Mouse (Mus musculus) urinary bladder, postnatal 10 days (tissue): ENCODE data around the gene Themis3.

Source experiments
- DNase-seq: peaks from one replicate; pipeline ENCODE4 v3.0.0; 2022; ENCODE audit warnings: low spot score

The Themis3 gene

GRCm38 (mm10) chr17:66594435-66594834, at the start of gene Themis3:
Gene Themis3, minus strand, starts transcription at chr17:66594621.
- DNase-seq = no peak

DNA sequence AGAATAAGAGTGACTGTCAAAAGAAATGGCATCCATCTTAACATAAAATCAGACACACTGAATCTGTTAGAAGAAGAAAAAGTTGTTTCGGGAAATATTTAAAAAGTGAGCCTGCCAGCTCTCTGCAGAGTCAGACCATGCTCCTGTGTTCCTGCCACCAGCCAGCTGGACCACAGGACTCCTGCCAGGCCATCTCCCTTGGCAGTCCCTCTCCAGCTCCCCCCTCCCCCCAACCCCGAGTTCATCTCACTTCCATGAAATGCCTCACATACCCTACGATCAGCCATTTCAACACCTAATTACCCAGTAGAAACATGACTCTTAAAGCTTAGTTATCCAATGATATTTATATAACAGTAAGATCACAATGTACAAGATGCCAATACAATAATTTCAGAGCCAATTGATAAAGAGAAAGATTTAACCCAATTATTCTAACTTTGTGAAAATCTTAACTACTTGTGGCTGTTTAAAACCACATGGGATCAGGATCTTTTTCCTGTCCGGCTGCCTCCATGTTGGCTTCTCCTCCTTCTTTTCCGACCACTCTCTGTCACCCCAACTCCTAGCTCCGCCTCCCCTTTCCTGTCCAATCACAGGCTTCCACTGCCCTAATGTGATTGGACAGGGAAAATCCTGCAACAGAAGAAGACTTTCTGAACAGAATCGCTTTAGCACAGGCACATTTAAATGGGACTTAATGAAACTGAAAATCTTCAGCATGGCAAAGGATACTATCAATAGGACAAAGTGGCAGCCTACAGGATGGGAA, 43.7 kb upstream of the Themis3 start:
- DNase-seq = no peak

DNA sequence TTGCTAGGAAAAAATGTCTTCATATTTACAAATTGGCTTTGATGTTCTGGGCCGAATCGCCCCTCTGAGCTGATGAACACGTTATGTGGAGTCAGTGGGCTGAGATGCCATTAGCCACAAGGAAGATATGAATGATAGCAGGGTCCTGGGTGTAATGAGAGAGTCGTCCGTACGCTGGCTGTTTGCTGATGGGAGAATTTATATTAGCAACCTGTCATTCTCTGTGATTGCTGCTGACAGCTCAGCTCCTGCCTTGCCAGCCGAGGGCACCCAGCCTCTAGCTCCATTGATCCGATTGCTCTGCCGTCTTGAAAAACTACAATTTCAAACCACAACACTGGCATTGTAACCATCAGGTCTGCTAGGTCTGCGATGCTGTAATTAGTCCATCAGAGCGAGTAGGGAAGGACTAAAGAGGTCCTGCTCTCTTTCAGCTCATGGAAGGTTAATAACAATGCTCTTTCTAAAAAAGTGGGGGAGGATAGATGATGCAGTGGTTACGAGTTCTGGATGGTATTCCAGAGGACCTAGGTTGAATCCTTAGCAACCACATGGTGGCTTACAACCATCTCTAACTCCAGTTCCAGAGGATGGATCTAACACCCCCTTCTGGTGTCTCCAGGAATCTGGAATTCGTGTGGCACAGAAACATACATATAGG, 25.7 kb upstream of the Themis3 start:
- no peak for DNase-seq

DNA sequence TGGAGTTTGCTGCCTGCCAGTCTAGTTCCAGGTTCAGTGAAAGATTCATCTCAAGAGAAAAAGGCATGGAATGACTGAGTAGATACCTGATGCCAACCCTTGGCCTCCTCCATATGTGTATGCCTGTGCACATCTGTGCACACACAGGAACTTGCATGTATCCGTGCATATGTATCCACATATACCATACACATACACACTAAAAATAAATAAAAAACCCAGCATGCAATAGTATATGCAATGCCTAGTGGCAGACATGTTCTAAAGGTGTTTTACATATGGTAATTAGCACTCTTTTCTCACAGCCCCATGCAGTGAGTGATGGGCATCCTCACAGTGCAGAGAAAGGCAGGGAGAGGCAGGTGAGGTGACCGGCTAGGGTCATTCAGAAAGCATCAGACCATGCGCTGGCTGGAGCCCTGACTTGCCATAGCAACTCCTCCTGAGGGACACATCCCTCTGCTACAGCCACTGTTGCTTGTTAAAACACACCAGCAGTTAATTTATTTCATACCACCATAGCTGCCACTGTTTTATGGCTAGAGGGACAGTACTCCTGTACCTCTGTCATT, 24.9 kb upstream of the Themis3 start:
- no peak for DNase-seq

DNA sequence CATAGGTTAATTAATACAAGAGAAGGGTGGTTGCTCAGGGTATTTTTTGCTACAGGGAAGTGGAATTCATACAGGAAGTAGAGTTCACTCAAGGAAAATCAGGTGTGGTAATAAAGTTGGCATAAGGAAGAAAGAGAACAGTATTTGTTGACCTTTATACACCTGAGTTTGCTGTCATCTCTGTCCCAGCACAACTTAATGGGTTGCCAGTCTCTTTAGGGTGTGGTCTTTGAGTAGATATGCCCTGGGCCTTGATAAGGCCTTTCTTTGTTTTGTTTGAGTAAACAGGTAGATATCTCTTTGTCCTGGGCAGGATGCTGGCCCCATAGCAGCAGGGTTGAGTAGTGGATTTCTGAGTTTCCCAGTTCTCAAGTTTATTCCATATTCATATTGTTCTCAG, 15.6 kb upstream of the Themis3 start:
- no peak for DNase-seq

GRCm38 (mm10) chr17:66604931-66605330, 10.5 kb upstream of the Themis3 start:
- DNase-seq = no peak

- no peak for DNase-seq
Measured at GRCm38 (mm10) chr17:66601171-66601570, 6.8 kb upstream of the Themis3 start.

DNA sequence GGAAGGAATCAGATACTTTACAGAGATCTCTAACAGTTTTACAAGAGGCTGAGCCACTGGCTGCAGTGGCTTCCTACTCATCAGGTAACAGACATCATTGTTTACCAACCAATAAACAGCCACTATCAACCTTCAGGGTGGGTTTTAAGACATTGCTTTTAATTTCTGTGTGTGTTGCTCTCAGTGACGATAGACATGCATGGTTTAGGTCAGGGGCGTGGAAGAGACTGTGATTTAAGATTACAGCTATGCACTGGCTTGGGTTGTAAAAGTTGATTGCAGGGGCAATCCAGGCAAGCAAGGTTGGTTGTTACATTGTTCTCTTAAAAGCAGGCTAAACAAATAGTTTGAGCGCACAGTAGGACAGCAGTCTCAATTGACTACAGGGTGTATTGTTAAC, 1.4 kb upstream of the Themis3 start:
- DNase-seq = no peak

DNA sequence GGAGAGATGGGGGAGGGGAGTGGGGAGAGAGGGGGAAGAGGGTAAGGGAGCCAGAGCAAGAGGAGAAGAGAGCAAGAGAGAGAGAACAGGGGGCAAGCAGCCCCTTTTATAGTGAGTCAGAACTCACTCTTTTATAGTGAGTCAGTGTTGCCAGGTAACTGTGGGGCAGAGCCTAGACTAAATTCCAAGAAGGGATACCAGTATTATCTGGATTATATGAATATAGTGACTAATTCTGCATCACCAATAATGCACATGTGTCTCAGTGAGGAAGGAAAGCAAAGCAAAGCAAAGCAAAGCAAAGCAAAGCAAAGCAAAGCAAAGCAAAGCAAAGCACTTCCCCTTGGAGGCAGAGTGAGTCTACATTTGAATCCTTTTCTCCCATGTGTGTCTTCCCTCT, 835 bp upstream of the Themis3 start:
- DNase-seq = no peak

DNA sequence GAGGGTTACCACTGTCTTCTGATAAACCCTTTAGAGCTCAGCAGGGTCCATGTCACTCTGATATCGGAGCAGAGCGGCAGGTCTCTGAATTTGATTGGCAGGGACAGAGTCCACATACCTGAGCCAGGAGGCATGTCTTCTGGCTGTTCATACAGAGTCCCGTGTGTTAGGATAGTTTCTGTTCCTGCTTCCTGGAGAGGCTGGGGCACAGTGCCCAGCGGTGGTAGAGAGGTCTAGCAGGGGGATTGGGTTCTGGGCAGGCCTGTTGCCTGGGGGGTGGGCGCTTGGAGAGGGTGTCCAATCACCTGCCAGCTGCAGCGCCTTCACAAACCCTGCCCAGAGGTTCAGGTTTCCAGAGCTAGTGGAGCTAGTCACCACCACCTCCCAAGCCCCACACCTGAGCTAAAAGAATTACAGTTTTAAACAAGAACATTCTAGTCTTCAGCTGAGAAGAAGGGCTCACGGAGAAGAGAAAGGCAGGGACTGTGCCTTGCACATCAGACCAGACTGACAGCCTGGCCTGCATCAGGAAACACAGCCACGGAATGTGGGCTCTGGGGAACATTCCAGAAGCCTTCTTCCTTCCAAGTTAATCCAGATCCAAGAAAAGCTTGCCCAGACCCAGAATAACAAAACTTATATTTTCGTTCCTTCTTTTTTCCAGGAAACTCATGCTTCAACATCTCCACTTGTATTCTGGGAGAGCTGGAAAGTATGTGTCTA, 3.9 kb downstream of the Themis3 start:
- no peak for DNase-seq

- DNase-seq = no peak
Measured at GRCm38 (mm10) chr17:66589864-66590263, 4.6 kb downstream of the Themis3 start.

DNA sequence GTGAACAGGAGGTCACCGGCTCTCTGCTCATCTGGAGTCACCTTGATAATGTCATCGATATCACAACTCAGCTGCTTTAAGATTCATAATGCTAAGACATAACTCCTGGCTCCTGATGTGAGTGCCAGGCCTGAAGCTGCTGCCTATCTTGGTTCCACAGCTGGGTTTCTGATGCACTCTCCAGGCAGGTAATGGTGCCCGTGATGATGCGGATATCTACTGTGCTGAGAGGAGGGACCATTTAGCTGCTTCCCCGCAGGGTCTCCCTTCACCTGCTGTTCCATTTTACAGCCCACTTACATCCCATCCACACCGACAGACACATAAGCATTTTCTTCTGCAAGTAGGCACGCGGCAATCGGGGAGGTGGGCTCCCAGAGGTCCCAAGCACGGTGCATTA, 7.7 kb downstream of the Themis3 start:
- no peak for DNase-seq

- no peak for DNase-seq
Measured at GRCm38 (mm10) chr17:66586078-66586477, 8.3 kb downstream of the Themis3 start.

DNA sequence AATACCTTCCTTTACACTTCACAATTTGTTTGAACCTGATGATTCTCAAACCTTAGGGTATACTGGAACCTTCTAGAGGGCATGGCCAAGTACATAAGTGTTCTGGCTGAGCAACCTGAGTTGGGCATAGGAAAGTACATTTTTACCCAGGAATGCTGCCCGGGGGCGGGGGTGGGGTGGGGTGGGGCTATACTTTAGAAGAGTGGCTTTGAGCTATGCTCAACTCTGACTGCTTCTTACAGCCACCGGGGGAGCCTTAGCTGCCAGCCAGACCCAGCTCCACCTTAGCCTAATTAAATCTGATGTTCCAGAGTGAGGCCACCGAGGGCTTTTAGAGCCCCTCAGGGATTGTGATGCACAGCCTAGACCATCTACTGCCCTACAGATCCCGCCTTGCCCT, 13.4 kb downstream of the Themis3 start:
- no peak for DNase-seq

- DNase-seq = no peak
Measured at GRCm38 (mm10) chr17:66578007-66578406, 16.4 kb downstream of the Themis3 start.

DNA sequence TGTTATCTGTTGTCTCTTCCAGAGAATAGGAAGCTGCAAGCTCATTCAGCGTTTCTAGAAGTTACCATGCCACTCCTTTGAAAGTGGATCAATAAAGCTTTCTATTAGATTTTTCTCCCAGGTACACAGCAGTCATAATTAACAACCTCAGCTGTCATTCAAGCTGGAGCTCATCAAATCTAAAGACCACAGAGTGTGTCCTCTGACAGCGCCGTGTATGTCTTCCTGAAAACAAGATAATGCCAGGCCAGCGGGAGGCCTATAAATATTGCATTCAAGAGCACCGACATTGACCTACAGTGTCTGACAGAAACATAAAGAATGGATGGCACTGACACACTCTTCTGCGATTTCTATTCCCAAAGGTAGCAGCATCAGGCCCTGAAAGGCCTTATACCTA, 16.9 kb downstream of the Themis3 start:
- no peak for DNase-seq

DNA sequence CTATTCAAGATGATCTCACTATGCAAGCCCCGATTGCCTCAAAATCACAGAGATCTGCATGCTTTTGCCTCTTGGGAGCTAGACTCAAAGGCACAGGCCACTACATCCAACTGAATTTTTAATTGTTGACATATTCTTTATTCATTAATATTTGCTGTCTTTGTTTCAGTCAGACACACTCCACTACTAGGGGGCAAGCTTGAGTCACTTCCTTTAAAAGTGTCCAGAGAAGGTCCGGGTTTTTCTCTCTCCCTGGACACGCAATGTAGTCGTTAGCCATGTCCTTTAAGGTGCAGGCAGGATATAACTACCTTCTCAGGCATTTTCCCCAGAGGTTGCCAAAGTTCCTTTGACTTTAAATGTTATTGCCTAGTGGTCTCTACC, 21.8 kb downstream of the Themis3 start:
- no peak for DNase-seq

DNA sequence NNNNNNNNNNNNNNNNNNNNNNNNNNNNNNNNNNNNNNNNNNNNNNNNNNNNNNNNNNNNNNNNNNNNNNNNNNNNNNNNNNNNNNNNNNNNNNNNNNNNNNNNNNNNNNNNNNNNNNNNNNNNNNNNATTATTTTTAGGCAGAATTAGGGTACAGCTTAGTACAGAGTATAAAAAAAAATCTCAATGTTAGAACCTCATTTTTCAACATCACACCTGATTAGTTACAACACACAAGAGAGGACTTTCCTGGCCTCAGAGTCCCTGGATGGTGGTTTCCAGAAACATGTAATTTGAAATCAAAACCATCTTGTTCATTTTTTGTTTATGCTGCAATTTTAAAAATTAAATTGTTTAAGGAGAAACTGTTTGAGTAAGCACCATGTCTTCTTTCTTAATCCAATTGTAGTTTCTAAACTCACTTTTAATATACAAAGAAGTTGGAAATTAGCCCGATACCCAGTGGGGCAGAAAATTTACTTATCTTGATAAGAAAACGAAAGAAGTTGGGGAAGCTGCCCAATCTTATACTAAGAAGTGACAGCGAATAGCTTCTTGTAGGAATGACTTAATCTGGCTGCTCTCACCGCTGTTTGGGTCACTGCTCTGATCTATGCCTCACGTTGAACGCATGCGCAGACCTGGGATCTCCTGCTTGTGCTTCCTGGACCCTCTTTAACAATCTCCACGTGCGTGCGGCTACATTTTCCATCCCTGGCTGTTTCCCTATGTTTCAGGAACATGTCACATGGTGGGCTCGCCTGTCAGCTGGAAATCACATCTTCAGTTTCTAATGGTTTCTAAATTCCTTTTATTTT, 22.4 kb downstream of the Themis3 start:
- DNase-seq = no peak

- no peak for DNase-seq
Measured at GRCm38 (mm10) chr17:66564213-66564612, 30.2 kb downstream of the Themis3 start.

GRCm38 (mm10) chr17:66563551-66563950, 30.9 kb downstream of the Themis3 start:
- DNase-seq = no peak

DNA sequence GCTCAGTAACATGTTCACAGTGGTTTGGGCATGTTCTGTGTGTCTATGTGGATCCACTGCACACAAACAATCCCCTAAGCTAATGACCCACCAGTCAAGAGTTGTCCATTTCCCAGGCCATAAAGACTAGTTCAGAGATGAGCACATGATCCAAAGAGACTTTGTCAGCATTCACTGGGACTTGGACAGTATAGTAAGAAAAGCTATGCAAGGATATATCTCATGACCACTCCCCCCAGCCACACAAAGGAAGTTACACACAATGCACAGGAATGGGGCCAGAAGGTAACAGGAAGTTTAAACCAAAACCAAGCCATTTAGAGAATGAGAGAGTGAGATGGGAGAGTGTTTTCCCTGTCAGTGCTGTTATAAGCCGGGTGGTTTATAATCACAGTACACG, 33.0 kb downstream of the Themis3 start:
- no peak for DNase-seq
